Mouse (Mus musculus): Measurements from ENCODE around the gene Ssbp2.

Gene Ssbp2

GRCm38 (mm10) chr13:91741280-91742047 lies 281.4 kb downstream of the Ssbp2 start, which contains the start of gene Acot12:
TSS of gene Acot12 (plus strand) at chr13:91741512.
- DNase-seq = peak; percentile 13

GRCm38 (mm10) chr13:91743180-91743579 lies 283.1 kb downstream of the Ssbp2 start:
- no peak for DNase-seq

DNA sequence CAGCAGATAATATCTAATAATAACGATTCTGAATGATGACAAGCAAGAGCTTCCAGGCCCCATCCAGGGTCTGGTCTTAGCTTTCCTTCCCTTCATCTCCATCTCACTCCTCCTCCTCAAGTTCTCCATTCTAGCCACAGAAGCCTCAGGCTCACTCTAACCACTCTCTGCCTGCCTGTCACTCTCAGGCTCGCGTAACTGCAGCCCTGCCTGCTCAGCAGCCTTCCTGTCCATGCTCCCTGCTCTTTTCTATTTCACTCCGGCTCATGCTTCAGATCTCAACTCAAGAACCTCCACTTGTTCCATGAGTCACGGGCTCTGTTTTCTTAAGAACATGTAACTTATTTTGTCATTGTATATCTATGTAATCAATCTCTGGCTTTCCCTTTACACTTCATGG lies 286.4 kb downstream of the Ssbp2 start:
- DNase-seq = no peak

- DNase-seq = no peak
Measured at GRCm38 (mm10) chr13:91748401-91748800, 288.3 kb downstream of the Ssbp2 start.

- DNase-seq = no peak
Measured at GRCm38 (mm10) chr13:91749981-91750380, 289.9 kb downstream of the Ssbp2 start.

Measured in thymus, postnatal 4 days (tissue).